Mouse (Mus musculus): ENCODE data around the gene 4933428G20Rik.

Gene 4933428G20Rik

DNA sequence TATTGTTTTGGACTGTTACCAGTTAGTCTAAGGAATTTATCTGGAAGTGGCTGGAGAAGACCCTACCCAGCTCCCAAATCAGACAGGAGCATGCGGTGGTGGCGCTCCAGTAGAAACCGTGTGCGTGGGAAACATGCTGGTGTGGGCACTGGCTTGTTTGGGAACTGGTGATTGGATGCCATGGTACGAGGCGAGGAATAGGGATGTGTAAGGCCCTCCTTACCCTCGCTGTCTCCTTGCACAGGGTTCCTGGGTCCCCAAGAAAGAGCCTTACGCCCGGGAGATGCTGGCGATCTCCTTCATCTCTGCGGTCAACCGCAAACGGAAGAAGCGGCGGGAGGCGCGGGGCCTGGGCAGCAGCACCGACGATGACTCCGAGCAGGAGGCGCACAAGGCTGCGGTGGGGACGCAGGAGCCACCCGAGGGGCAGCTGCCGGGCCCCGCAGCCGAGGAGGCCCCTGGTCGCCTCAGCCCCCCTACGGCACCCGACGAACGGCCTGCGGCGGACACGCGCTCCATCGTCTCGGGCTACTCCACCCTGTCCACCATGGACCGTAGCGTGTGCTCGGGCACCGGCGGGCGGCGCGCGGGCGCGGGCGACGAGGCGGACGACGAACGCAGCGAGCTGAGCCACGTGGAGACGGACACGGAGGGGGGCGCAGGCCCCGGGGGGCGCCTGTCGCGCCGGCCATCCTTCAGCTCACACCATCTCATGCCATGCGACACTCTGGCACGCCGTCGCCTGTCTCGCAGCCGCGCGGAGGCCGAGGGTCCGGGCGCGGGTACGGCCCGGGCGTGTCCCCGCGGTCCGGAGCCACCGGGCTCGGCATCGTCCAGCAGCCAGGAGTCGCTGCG lies at the start of gene 4933428G20Rik:
4933428G20Rik (minus strand) TSS at position 476 of the 855 bp plus-strand sequence.
- no peak for DNase-seq (ENCODE audit: low spot score)

- DNase-seq (ENCODE audit: low spot score) = no peak
Measured at GRCm38 (mm10) chr11:97548757-97549156, 48.6 kb upstream of the 4933428G20Rik start.

- no peak for DNase-seq (ENCODE audit: low spot score)
Measured at GRCm38 (mm10) chr11:97547957-97548706, 48.0 kb upstream of the 4933428G20Rik start.

GRCm38 (mm10) chr11:97546804-97547411 lies 46.8 kb upstream of the 4933428G20Rik start:
- no peak for DNase-seq (ENCODE audit: low spot score)

GRCm38 (mm10) chr11:97545808-97546560 lies 45.8 kb upstream of the 4933428G20Rik start:
- DNase-seq (ENCODE audit: low spot score) = no peak

GRCm38 (mm10) chr11:97543883-97544282 lies 43.7 kb upstream of the 4933428G20Rik start:
- DNase-seq (ENCODE audit: low spot score) = no peak

DNA sequence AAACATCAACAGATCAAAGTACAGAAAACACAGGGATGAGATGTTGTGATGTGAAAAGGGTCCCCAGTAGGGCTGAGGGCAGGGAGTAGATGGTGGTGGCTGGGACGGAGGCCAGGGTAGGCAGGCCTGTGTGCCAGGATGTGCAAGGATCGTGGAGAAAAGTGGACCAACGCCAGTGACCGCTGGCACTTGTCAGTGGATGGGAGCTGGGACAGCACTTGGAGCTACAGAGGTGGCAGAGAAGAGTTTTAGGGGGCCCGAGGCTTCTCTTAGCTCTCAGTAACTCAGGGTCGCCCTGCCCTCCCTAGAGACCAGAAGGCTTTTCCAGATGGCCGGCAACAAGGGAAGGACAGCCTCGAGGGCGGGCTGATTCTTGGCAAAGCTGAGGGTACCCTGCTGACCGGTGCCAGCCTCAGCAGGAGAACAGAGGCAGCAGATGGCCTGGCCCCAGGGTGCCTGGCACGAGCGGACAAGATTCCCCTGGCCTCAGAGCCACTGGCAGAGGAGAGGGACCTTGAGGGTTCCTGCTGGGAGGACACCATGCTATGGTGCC lies 43.1 kb upstream of the 4933428G20Rik start:
- DNase-seq (ENCODE audit: low spot score) = no peak

DNA sequence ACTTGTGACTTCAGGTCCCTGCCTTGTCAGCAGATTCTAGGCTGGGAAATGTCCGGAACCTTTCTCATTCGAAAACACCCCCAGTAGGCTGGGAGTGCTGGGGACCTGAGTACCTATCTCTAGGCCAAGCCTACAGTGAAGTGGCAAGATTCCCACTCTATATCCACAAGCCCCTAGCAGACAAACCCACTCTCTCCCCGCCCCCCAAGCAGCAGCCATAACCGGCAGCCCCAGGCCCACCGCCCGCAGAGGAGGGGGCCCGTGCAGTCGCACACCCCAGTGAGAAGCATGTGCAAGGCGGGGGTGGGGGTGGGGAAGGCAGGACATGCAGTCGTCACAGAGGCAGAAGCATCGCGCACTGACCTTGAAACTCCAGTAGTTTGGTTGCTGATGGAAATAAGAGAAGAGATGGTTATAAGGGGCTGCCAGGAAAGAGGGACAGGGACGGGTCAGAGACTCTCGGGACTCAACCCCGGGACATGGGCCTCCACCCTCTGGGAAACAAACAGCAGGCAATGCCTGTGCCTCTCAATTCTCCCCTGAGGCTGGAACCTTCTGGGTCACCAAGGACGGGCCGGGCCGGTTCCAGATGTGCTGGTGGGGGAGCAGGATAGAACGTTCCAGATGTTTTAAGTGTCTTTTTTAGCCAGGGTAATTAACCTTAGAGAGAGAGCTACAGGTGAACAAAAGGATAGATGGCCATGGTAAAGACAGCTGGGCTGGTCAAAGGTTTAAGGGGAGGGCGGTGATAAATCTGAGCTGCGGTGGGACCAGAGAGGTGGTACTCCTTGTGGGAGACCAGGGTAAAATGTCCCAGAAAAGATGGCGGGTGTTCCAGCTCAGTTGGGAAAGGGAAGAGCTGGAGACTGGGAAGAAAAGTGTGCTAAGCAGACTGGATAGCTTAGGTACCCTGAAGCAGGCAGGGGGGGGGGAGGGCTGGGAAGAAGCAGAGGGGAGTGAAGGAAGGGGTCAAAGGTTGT lies 42.3 kb upstream of the 4933428G20Rik start:
- no peak for DNase-seq (ENCODE audit: low spot score)

DNA sequence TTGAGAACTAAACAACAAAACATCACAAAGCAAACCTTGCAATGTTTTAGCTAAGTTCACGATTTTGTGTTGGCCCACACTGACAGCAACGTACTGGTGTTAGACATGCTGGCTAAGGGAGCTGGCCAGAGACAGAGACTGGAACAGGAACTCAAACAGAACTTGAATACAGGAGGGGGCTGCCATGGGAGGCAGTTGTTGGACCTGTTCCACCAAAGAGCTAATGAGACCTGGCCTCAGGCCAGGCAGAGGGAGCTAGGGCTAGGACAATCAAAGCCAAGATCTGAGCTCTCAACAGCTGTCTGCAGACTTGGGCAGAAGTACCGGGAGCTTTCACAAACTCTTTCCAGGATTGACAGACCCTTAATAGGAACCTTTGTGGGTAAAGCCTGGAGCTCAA lies 40.5 kb upstream of the 4933428G20Rik start:
- DNase-seq (ENCODE audit: low spot score) = no peak

DNA sequence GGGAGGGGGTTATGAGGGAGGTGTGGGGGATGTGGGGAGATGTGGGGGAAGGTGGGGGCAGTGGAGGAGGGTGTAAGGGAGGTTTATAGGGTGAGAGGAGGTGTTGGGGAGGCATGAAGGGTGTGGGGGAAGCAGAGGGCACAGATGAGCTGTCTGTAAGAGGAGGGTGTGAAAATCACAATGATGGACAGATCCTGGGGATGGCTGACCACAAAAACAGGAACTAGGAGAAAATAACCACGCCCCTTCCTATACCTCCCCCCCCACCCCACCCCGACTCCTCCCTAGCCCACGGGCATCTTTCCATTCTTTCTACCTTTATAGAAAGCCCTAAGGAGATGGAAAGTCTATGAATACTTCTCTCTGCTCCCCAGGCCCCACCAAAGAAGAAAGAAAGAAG lies 40.0 kb upstream of the 4933428G20Rik start:
- no peak for DNase-seq (ENCODE audit: low spot score)

- no peak for DNase-seq (ENCODE audit: low spot score)
Measured at GRCm38 (mm10) chr11:97539622-97540021, 39.5 kb upstream of the 4933428G20Rik start.

DNA sequence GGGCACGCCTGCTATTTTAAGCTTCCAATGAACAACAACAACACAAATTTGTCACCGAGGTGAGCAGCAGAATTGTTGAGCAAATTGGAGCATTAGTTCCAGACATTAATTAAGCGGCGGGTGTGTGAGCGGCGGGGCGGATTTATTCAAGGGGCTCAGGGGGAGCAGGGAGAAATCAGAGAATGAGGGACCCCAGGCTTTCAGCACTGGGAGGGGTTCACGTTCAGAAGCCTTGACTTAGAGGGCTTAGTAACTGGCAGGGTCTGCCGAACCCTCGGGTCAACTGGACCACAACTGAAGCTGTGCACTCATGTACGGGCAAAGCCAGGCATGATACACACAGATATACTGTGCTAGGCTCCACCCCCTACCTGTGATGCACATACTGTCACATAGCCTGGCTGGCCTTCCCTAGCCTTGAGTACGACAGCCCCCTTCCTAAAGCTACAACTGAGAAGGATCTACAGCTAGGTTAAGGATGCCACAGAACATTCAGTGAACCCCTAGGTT lies 37.5 kb upstream of the 4933428G20Rik start:
- DNase-seq (ENCODE audit: low spot score) = no peak

- DNase-seq (ENCODE audit: low spot score) = no peak
Measured at GRCm38 (mm10) chr11:97536835-97537579, 36.9 kb upstream of the 4933428G20Rik start.

DNA sequence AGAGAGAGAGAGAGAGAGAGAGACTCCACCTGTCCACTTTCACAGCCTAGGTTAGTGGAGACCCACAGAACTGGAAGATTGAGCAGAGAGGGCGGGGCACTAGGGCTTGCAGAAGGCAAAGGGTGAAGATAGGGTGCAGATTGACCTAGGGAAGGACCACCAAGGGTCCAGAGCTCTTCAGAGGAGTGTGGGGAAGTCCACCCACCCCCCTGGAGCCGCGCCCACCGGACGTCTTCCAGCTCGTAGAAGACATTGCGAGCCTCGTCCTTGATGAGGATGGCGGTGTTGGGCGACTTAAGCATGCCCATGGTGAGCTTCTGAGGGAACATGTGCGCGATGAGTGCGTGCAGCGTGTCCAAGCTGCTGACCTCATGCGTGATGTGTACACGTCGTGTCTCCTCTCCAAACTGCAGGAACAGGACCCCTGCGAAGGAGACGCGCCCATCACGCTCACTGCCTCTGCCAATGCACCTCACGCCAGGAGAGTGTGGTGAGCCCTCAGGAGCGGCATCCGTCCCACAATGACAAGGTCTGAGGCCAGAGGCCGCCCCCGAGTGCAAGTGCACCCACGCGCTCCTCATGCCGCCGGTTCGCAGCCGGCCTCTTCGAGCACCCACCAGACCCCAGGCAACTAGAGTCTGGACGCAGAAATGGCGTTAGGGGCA lies 36.1 kb upstream of the 4933428G20Rik start:
- DNase-seq (ENCODE audit: low spot score) = no peak

- no peak for DNase-seq (ENCODE audit: low spot score)
Measured at GRCm38 (mm10) chr11:97535660-97536059, 35.5 kb upstream of the 4933428G20Rik start.

DNA sequence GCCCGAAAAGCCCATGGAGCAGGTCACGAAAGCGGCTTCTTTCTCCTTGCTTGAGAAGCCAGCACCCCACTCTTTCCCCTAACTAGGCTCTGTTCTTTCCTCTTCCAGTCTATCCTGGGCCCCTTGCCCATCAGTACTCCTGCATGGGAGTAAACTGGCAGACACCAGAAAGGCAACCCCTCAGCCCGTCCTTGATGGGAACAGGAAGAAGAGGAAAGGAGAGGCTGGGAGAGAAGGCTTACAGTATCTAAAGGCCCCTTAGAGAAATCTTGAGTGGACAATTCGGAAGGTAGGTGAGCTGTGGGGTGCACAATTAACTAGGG lies 35.1 kb upstream of the 4933428G20Rik start:
- no peak for DNase-seq (ENCODE audit: low spot score)

GRCm38 (mm10) chr11:97534442-97535307 lies 34.5 kb upstream of the 4933428G20Rik start:
- DNase-seq (ENCODE audit: low spot score) = no peak

GRCm38 (mm10) chr11:97533653-97534052 lies 33.5 kb upstream of the 4933428G20Rik start:
- no peak for DNase-seq (ENCODE audit: low spot score)

All from urinary bladder, postnatal 10 days (tissue).